Mouse (Mus musculus): ENCODE results near the gene Extl2.

DNA sequence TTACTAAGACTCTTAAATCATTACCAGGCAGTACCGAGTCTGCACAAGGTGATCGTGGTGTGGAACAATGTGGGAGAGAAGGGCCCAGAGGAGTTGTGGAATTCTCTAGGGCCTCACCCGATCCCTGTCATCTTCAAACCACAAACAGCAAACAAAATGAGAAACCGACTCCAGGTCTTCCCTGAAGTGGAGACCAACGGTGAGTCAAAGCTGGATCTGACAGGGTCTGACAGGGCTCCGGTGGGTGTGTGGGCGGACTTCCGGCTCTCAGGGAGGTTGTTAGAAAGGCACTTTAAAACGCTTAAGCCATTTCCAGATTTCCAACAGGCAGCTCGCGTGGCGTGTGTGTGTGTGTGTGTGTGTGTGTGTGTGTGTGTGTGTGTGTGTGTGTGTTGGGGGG is 17.0 kb downstream of the Extl2 start:
- TF ChIP-seq POLR2A (IDR thresholded peaks at IDR 0.05; ENCODE audit: low read depth, low read length) (no peak), CTCF (conservative IDR thresholded peaks at IDR 0.05; ENCODE audit: insufficient read depth, insufficient read length, low read depth, low read length) (no peak)

All from kidney, adult 2 months (tissue).